Mouse (Mus musculus): ENCODE measurements around the gene Ercc4.

DNA sequence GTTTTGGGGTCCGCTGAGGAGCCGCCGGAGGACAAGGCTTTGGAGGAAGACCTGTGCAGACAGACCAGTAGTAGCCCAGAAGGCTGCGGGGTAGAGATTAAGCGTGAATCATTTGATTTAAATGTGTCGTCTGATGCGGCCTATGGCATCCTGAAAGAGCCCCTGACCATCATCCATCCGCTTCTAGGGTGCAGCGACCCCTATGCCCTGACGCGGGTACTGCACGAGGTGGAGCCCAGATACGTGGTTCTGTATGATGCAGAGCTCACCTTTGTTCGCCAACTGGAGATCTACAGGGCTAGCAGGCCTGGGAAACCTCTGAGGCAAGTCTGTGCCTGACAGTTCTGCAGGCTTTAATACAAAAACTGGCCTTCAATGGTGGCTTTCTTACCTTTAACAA, 20.9 kb downstream of the Ercc4 start:
- peak; percentile 79 for TF ChIP-seq CTCF (IDR thresholded peaks at IDR 0.05; ENCODE audit: low read depth, low read length)
- TF ChIP-seq POLR2A (IDR thresholded peaks at IDR 0.05; ENCODE audit: extremely low read depth, insufficient read depth, low read length): no peak

All from liver, adult 2 months (tissue).